Mouse (Mus musculus) lung, embryonic 14.5 days (tissue): Measurements from ENCODE around the gene Gopc. TPM values are rescaled to one million over a fixed set of nuclear protein-coding genes. Genes with fewer than 3 reads are reported as not detected.

Source experiments
- ATAC-seq: fragments of 200-750 bp; cut with Nextera tagmentation; 2 replicates; pipeline ENCODE4 v1.8.0; 2017; ENCODE audit warnings: mild to moderate bottlenecking, moderate TSS enrichment, moderate library complexity; ENCODE audit not compliant: insufficient read depth
- DNase-seq: peaks from one replicate; pipeline ENCODE4 v3.0.0-alpha.2; 2015
- H3K27ac ChIP-seq: fragments of 300-500 bp; sonication (generic); 2 replicates; pipeline ENCODE4 v1.5.1; 2014; ENCODE audit warnings: low read depth, mild to moderate bottlenecking, moderate library complexity
- H3K27me3 ChIP-seq: fragments of 300-500 bp; sonication (generic); 2 replicates; pipeline ENCODE4 v1.6.1; 2014; ENCODE audit warnings: low read length, control low read depth; ENCODE audit not compliant: insufficient read depth
- H3K36me3 ChIP-seq: fragments of 300-500 bp; sonication (generic); 2 replicates; pipeline ENCODE4 v1.6.1; 2014; ENCODE audit warnings: control low read depth; ENCODE audit not compliant: insufficient read depth
- H3K4me1 ChIP-seq: fragments of 300-500 bp; sonication (generic); 2 replicates; pipeline ENCODE4 v1.6.1; 2014; ENCODE audit warnings: antibody characterized with exemption, control low read depth; ENCODE audit not compliant: insufficient read depth
- H3K4me2 ChIP-seq: fragments of 300-500 bp; sonication (generic); 2 replicates; pipeline ENCODE4 v1.6.1; 2014; ENCODE audit warnings: mild to moderate bottlenecking
- H3K4me3 ChIP-seq: fragments of 300-500 bp; sonication (generic); 2 replicates; pipeline ENCODE4 v1.5.1; 2014; ENCODE audit warnings: low read depth, low read length
- H3K9ac ChIP-seq: fragments of 300-500 bp; sonication (generic); 2 replicates; pipeline ENCODE4 v1.6.1; 2014
- H3K9me3 ChIP-seq: fragments of 300-500 bp; sonication (generic); 2 replicates; pipeline ENCODE4 v1.6.1; 2016; ENCODE audit warnings: low read depth, low read length, control low read depth
- CTCF ChIP-seq: IDR thresholded peaks from 2 replicates; pipeline ENCODE4 v1.5.1; 2016; ENCODE audit warnings: antibody characterized with exemption, low read depth
- WGBS: fragments of 180-500 bp; shearing (Covaris S2); extraction: QIAGEN DNeasy Blood & Tissue Kit; methylation state at CpG from one replicate; pipeline ENCODE4 v1.1.7; 2014; 5-methylcytosine and 5-hydroxymethylcytosine counted together
- polyA plus RNA-seq: library from polyadenylated mRNA; unstranded; fragments of >200 nt; fragmentation: Nextera tagmentation; extraction: Ambion mirVana; gene quantifications from 2 replicates; pipeline ENCODE4 v1.2.1, GENCODE M21; 2014

The Gopc gene
- polyA plus RNA-seq: 19.5 and 22.6 TPM in 2 replicates

DNA sequence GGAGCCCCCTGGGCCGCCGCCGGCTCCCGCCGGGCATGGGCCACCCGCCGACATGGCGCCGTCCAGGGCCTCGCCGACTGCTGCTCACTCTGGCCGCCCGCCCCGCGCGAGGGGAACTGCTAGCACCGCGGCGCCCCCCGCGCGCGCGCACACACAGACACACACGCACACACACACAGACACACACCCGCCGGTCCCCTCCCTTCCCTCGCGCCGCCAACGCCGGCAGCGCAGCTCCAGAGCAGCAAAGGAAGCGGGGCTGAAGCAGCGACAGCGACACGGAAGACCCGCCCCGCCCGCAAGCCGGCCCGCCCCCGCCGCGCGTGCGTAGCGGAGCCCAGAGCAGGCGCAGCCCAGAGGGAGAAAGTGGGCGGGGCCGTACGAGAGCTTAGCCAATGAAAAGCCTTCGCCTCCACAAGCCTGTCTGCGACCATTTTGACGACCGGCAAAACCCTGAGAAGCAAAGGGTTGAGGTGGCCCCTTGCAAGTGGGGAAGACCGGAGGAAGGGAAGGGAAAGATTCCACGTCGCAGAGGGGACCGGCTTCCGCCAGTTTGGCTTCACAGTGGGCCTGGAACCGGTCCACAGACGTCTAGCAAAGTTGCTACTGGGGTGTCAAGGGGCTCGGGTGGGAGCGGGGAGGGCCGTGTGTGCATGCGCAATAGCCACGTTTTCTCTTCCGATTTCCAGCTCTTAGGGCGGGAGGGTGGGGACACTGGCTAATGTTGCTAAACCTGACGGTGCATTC lies at the start of gene Gopc:
Gopc (minus strand) TSS at position 280 of the 747 bp plus-strand sequence.
- Histone ChIP-seq H3K9ac (peak within 1 kb of the TSS; percentile 92), H3K4me2 (peak within 1 kb of the TSS; percentile 89), H3K36me3 (no peaks in the 10 kb centered on the region), H3K9me3 (no peaks in the 10 kb centered on the region), H3K27ac (peak within 1 kb of the TSS; percentile 95), H3K27me3 (no peaks in the 10 kb centered on the region), H3K4me3 (peak within 1 kb of the TSS; percentile 88), H3K4me1 (no peaks in the 10 kb centered on the region)
- no peak for TF ChIP-seq CTCF
- under 1% methylated on average over 61 of the region's 71 CpGs for WGBS
- DNase-seq: peak; percentile 100
- ATAC-seq: peak; percentile 97

DNA sequence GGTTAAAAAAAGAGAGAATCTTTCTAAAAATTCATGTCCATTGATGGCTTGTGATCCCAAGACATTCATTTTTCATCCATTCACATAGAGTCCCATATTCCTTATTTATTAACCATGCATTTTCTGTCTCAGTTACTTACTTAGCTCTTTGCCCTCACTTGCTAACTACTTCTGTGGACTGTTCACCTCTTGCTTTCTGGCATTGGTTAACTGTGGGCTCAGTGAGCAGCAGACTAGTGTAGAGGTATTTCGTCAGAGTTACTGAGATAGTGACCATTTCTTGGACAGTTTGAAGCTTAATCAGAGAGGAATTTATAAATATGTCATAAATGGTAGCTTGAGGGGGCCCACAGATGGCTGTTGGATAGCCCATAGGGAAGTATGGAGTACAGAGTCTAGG lies 49.0 kb upstream of the Gopc start:
- DNase-seq: no peak
- Histone ChIP-seq H3K36me3 (peaks cover 54% of the 10 kb centered on the region), H3K4me2 (no peak overlapping the region), H3K9ac (no peak overlapping the region), H3K4me3 (no peak overlapping the region), H3K27me3 (no peaks in the 10 kb centered on the region), H3K9me3 (no peaks in the 10 kb centered on the region), H3K27ac (no peak overlapping the region), H3K4me1 (no peaks in the 10 kb centered on the region)
- TF ChIP-seq CTCF: no peak
- WGBS: 84% methylated on average over 1 of the region's 1 CpGs
- ATAC-seq: no peak

DNA sequence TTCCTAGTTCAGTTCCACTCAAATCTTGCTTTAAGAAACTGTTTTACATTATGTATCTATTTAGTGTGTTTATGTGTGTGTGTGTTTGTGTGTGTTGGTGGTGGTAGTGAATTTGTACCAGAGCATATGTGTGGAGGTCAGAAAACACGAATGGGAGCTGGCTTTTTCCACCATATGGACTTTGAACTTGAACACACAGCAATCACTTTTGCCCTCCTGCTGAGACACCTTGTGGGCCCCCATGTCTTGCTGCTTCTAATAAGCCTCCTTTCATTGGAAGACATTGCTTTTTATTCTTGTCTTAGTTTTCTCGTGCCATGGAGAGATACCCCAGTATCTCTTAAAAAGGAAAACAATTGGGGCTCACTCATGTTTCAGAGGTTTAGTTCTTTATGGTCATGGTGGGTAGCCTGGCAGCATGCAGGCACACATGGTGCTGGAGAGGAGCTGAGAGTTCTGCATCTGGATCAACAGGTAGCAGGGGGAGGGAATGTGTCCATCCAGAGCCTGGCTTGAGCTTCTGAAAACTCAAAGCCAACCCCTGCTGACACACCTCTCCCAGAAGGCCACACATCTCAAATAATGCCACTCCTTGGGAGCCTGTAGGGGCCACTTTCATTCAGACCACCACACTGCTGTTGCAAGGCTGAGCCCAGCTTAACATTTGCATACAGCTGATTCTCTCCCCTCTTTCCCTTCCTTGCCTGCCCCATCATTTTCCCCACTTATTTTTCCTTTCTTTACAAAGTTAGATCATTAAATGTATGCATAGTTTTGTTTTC lies 45.9 kb upstream of the Gopc start:
- DNase-seq (no peak), ATAC-seq (no peak)
- Histone ChIP-seq H3K4me3 (no peak overlapping the region), H3K4me2 (no peak overlapping the region), H3K9ac (no peak overlapping the region), H3K9me3 (no peaks in the 10 kb centered on the region), H3K36me3 (peaks cover 26% of the 10 kb centered on the region), H3K27ac (no peak overlapping the region), H3K4me1 (no peaks in the 10 kb centered on the region), H3K27me3 (no peaks in the 10 kb centered on the region)
- WGBS: 57% methylated on average over 2 of the region's 2 CpGs
- no peak for TF ChIP-seq CTCF

DNA sequence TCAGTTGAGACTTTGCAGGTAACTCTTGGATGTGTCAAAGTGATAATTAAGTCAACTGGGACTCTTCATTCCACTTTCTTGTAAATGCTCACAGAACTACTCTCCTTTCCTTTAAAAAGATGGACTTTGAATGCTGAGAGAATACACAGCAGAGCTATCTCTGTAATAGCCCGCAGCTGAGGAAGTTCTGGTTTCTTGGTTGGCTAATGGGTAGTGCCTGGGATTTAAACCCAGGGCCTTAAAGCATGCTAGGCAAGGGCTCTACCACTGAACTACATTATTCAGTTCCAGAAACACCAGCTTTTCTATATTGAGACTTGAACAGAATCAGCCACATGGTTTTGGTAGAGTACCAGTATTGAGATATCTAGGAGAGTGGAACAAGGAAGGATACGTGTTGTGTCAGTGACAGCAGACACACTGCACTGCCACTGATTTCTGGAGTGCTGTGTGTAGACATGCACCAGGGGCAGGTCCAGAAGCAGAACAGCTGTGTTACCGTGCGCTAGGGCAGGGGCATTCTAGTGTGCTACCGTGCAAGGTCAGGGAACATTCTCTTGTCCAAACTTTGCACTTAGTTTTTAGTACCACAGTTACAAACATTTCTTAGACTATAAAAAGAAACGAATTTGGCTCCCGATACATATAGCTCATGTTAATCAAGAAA lies 44.5 kb upstream of the Gopc start:
- H3K36me3 ChIP-seq: peaks cover 16% of the 10 kb centered on the region
- ATAC-seq: no peak
- H3K9ac ChIP-seq: no peak overlapping the region
- no peak overlapping the region for H3K27ac ChIP-seq
- no peaks in the 10 kb centered on the region for H3K27me3 ChIP-seq
- DNase-seq: no peak
- H3K9me3 ChIP-seq: no peaks in the 10 kb centered on the region
- H3K4me3 ChIP-seq: no peak overlapping the region
- H3K4me1 ChIP-seq: no peaks in the 10 kb centered on the region
- no peak overlapping the region for H3K4me2 ChIP-seq
- TF ChIP-seq CTCF: no peak
- WGBS: 76% methylated on average over 7 of the region's 7 CpGs

DNA sequence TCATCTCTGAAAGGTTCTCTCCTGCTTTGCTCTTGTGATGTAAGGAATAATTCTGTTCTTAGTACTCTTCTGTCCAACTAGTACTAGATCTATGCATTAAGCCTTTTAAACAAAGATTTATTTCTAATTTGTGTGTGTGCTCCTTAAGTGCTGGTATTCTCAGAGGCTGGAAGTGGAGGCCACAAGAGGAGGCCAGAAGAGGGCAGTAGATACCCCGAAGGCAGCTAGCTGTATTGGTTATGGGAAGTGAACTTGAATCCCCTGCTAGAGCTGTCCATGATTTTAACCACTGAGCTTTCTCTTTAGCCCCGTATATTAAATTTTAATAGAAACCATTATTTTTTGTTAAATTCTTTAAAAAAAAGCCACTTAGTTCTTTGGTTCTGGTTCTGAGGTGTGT lies 41.2 kb upstream of the Gopc start:
- DNase-seq: no peak
- Histone ChIP-seq H3K27me3 (no peaks in the 10 kb centered on the region), H3K4me3 (no peak overlapping the region), H3K4me1 (peaks cover 7% of the 10 kb centered on the region), H3K27ac (no peak overlapping the region), H3K9ac (no peak overlapping the region), H3K9me3 (no peaks in the 10 kb centered on the region), H3K36me3 (no peaks in the 10 kb centered on the region), H3K4me2 (no peak overlapping the region)
- no peak for ATAC-seq
- TF ChIP-seq CTCF: peak; percentile 23; the same call in 1 of the 2 replicates
- 79% methylated on average over 2 of the region's 2 CpGs for WGBS

DNA sequence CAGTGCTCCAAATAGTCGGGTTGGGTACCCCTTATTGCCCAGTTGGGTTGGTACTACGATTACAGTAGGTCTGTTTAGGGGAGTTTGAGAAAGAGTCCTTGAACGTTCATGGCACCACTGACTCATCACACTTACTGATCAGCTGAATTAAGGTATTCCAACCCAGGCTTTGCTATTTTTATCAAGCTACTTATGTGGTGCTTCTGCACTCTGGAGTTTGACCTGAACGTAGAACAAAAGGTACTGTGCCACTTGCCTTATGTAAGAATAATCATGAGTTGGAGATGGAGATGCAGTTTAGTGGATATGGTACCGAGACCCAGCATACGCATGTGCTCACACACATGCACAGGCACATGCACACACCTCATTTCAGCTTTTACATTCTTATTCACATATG lies 39.8 kb upstream of the Gopc start:
- Histone ChIP-seq H3K4me3 (no peak overlapping the region), H3K9me3 (no peaks in the 10 kb centered on the region), H3K4me2 (no peak overlapping the region), H3K27ac (no peak overlapping the region), H3K36me3 (no peaks in the 10 kb centered on the region), H3K4me1 (peaks cover 7% of the 10 kb centered on the region), H3K27me3 (no peaks in the 10 kb centered on the region), H3K9ac (no peak overlapping the region)
- no peak for TF ChIP-seq CTCF
- no peak for DNase-seq
- ATAC-seq: no peak
- 84% methylated on average over 6 of the region's 6 CpGs for WGBS

DNA sequence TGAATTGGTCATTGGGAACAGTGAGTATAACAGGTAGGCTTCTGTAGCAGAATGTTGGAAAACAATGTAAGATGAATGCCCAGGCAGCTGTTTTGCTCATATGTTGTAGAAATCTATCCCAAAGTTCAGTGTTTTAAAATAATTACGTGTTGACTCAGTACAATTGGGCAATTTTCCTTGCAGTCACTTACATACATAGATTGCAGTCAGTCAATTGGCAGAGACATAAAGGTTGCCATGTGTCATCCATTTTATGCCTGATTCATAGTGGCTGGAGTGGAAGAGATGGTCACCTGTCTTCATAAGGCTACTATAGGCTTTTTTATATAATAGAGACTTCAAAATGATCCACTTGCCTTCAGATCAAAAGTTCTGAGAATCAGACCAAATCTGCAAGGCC lies 38.6 kb upstream of the Gopc start:
- no peak overlapping the region for H3K4me3 ChIP-seq
- ATAC-seq: no peak
- H3K9me3 ChIP-seq: no peaks in the 10 kb centered on the region
- no peak overlapping the region for H3K4me2 ChIP-seq
- no peak for DNase-seq
- no peaks in the 10 kb centered on the region for H3K36me3 ChIP-seq
- TF ChIP-seq CTCF: no peak
- peaks cover 7% of the 10 kb centered on the region for H3K4me1 ChIP-seq
- 87% methylated on average over 1 of the region's 1 CpGs for WGBS
- no peak overlapping the region for H3K27ac ChIP-seq
- H3K9ac ChIP-seq: no peak overlapping the region
- H3K27me3 ChIP-seq: no peaks in the 10 kb centered on the region
